Mouse (Mus musculus): Measurements from ENCODE around the gene Hrh1.

The Hrh1 gene

DNA sequence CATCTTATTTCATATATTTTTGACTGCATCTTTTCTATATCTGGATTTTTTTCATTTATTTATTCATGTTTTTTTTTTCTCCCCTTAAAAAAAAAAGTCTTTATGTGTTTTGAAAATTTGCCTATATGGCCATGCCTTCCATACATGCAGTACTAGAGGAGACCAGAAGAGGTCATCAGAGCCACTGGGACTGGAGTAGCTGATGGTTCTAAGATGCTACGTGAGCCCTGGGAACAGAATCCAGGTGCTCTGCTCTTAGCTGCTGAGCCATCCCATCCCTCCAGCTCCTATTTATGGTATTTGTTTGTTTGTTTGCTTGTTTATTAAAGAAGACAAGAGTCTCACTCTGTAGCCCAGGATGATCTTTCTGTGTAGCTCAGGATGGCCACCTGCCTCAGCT, 8.9 kb downstream of the Hrh1 start:
- no peak for DNase-seq (ENCODE audit: low spot score in 2 of 2)

DNA sequence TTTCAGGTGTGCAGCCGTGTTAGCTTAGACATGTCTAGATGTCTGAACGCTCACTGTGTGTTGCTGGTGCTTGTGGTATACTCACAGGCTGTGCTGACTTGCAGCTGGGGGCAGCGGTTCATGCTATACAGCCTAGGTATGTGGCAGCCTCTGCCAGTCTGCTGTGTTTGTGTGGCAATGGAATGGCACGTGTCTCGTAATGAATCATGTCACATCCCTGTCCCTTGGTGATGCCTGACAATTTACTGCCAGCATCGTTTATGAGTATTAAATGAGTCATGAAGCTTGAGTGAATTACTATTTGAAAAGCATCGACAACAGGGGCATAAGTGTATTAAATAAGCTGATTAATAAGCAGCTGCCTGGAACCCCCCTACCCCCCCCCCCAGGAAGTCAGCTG, 9.3 kb downstream of the Hrh1 start:
- no peak for DNase-seq (ENCODE audit: low spot score in 2 of 2)

DNA sequence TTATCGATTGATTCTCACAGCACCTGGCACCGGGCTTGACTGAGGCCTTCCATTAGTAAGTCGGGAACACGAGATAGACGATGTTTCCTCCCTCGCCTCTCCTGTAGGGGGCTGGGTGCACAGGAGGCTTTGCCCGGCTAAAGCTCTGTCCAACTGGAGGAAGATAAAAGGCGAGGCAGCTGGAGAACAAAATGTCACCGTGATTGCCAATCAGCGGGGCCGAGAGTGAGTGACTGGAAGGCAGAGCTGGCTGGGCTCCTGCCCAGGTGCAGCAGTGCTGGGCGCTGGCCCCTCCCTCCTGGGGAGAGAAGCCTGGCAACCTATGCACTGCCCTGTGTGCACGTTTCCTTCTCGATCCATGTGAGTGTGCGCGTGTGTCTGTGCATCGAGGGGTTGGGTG, 10.5 kb downstream of the Hrh1 start:
- no peak for DNase-seq (ENCODE audit: low spot score in 2 of 2)

DNA sequence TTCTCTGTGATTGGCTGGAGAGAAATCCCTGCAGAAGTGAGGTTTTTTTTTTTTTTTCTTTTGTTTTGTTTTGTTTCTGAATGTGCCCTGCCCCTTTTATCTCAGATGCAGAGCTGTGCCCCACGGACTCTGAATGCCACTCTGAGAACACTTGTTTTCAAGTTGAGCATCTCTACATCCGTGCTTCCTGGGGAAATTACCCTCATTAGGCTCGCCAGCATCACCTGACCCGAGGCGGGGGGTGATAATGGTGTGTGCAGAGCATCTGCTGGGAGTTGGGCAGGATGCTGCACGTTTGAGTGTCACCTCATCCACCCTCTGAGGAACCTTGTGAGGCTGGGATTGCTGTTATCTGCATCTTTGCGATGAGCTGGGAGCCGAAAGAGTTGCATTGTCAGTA, 14.2 kb downstream of the Hrh1 start:
- no peak for DNase-seq (ENCODE audit: low spot score in 2 of 2)

DNA sequence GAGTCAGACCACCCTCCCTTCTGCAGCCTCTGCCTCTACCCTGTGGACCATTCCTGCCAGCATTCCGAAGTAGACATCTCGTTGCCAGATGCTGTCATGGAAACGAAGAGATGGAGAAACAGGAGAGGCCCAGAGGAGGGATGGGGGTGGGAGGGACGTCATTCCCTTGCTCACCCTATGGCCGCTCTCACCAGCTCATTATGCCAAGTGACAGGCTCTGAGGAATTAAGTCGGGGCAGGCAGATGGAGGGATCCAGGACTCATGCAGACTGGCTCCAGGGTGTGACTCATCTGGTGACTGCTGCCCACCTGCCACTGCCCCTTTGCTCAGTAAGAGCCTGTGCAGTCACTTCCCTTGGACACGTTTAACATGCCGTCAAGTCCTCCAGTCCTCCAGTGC, 16.8 kb downstream of the Hrh1 start:
- no peak for DNase-seq (ENCODE audit: low spot score in 2 of 2)

DNA sequence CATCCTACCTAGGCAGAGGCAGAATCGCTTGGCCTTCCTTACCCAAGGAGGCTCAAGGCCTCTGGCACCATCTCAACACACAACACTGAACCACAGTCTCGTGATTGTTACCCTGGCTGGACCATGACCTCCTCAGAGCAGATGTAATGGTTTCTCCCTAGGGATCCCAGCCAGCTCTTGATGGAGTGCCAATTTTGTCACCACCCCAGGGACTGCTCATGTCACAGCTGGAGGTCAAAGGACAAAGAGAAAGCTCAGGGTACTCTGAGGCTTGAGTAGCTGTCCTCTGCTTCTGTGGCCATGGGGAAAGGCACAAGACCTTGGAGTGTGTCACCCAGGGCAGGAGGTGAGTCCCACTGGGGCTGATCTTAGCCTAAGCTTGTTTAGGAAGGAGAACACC, 20.3 kb downstream of the Hrh1 start:
- no peak for DNase-seq (ENCODE audit: low spot score in 2 of 2)

DNA sequence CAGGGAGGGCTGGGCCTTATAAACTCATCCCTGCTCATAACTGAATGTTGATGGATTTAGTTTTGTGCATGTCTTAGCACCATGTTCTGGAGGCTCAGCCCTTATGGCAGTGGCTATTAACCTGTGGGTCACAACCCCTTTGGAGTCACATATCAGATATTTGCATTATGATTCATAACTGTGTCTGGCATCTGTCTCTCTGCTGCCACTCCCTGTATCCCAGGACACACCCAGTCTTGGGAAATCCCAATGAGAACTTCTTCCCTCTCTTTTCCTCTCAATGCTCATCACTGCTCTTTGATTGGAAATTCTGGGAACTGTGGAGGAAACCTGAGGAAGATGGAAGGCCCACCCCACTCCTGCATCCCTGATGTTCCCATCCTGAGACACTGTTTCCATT, 23.3 kb downstream of the Hrh1 start:
- no peak for DNase-seq (ENCODE audit: low spot score in 2 of 2)

DNA sequence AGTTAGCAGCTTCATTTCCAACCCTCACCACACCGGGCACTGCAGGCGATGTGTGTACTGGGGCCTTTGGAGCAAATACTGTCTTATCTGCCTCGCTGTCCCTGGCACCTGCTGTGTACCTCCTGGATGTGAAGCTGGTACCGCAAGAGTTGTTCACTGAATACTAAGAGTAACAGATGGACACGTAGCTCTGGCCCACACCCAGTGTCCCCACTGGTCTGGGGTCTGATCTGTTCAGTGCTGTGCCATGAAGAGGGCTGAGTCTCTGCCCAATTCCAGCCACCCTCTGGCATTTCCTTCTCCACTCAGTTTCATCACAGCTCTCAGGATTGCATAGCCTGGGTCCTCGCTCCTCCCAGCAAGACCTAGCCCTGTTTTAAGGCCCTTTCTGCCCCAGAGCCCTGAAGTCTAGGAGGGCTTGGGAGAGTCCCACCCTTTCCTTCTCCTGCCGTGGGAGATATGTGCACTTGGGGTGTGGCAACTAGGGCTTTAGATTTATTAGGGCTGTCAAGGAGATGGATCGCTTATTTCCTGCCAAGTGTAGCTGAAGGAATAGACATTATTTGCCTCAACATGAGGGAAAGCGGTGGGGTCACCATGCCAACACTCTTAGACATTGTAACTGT, 25.4 kb downstream of the Hrh1 start:
- DNase-seq (ENCODE audit: low spot score in 2 of 2), result no peak

DNA sequence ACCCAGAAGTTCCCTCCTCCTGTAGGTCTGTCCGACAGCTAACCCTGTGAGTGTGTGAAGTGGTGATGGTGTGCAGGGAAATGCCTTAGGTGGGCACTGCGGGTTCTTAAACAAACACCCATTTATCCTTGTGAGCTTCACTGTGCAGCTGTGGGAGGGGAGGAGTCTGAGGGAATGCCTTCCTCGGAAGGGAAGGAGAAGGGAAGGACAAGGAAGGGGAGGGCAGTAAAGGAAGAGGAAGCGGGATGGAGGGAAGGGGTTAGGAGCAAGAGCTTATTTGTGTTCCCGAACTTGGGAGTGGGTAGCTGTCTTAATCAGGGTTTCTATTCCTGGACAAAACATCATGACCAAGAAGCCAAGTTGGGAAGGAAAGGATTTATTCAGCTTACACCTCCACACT, 27.6 kb downstream of the Hrh1 start:
- no peak for DNase-seq (ENCODE audit: low spot score in 2 of 2)

DNA sequence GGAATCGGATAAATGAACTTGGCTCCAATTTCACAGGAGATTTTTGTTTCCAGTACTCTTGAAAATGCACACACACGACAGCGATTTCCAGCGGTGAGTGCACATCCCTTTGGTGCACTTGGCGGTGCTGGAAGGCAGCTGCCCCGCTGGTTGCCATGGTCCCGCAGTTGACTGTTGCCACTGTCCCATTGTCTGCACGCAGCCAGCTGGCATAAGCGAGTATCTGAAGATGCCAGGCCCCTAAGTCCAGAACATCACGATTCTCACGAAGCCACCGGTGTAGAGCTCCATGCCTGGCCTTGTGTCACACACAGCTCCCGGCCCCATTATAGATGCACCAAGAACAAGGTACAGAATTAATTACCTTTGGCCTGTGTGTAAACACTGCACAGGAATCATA, 29.9 kb downstream of the Hrh1 start:
- DNase-seq (ENCODE audit: low spot score in 2 of 2), result no peak

DNA sequence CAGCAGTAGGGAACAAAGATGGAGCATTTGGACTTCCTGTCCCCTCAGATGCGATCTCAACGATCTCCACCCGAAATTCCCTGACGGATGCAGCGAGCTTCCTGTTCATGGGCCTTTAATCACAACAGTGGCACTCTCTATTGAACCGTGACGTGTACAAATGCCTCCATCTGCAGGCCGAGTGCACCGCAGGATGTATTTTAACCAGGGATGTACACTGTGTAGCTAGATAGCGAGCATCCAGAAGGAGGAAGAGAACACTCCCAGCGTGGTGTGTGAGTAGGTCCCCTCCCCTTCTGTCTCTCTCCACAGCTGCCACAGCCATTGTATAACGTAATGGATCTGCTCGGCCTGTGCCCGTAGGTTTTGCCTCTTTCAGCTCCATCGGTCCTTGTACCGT, 31.1 kb downstream of the Hrh1 start:
- DNase-seq (ENCODE audit: low spot score in 2 of 2), result no peak

DNA sequence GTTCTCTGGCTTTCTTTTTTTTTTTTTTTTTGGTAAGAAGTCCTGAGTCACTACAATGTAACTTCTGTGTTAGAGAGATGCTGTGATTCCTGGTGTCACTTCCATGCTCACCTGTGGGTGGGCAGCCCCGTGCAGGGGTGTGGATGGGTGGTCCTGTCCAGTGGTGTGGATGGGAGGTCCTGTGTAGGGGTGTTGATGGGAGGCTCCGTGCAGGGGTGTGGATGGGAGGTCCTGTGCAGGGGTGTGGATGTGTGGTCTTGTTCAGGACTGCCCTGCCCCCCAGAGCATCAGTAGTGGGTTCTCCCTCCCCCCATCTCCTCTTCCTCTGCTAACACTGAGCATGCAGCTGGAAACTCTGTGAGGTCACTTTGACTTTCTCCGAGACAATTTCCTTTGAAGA, 34.9 kb downstream of the Hrh1 start:
- DNase-seq (ENCODE audit: low spot score in 2 of 2), result no peak

DNA sequence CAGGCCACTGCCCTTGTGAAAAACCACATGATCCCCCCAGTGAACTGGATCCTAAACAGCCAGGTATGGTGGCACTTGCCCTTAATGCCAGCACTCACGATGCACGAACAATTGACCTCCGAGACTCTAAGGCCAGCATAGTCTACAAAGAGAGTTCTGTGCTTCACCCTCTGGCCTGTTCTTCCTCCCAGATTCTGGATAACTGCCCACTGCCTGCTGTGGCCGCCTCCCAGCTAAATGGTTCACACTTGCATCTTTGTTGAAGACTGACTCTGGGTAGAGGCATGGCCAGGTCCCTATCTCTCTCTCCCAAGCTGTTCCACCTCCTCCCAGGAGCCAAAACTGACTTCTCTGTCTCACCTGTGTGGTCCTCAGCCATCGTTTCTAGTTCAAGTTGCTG, 36.8 kb downstream of the Hrh1 start:
- DNase-seq (ENCODE audit: low spot score in 2 of 2), result no peak

DNA sequence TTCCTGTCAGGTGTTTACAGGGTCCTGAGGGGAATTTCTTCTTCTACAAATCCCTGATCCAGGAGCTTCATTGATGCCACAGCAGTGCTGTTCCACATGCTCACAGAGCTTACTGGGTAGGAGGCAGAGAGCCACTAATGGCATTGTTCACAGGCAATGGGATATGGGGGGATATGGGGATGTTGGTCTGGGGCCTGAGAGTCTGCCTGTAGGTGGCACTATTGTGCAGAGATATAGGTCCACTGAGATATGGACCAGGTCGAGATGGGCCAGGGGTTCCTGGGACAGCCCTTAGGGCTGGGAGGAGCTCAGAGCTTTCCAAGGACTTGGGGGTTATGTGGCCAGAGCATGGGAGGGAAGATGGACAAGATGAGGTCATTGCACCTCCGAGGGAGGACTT, 42.6 kb downstream of the Hrh1 start:
- no peak for DNase-seq (ENCODE audit: low spot score in 2 of 2)

DNA sequence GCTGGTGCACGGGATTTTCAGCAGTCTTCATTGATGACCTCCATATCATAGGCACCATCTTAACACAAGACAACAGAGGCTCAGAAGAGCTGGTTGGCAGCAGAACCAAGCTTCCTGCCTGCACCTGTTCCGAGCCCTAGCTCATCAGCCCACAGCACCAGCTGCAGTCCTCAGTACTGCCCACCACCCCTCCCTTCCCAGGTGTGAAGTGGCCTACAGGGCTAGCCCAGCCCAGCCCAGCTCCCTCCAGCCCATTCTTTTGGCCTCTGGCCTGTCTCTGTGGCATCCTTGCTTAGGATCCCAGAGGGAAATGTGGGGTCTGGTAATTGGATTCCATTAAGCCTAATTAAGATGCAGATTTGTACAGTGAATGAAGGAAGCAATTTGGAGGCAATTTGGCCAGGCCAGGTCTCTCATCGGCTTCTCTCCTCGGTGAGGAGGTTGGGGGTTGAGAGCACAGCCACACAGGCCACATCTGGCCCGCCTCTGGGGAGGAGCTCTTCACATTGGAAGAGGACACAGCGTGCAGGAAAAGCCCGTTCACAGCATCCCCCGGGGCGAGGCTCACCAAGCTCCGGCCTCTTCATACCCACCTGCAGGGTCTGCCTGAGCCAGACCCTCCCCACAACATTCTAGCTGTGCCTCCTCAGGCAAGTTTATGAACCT, 43.2 kb downstream of the Hrh1 start:
- no peak for DNase-seq (ENCODE audit: low spot score in 2 of 2)

DNA sequence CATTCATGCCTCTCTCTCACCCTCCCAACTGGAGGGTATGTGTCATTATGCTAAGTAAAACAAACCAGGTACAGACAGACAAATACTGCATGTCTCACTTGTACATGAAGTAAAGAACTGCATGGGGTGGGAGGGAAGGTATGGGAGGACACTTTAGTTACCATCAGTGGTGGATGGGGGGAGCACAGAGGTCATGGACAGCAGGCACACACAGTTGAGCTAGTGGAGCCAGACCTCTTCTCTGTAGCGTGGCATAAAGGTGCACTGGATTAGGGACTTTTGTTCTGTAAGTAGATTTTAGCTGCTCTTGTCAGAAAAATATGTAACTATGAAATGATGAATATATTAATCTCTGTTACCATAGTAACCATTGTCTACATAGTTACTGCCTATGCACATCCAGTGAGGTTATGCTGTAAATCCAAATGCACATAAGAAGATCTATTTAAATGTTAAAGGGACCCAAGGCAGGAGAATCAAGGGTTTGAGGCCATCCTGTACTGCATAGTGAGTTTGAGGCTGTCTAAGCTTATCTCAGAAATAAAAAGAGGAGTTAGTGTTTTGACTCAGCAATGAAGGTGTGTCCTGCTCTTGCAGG, 46.6 kb downstream of the Hrh1 start:
- no peak for DNase-seq (ENCODE audit: low spot score in 2 of 2)

DNA sequence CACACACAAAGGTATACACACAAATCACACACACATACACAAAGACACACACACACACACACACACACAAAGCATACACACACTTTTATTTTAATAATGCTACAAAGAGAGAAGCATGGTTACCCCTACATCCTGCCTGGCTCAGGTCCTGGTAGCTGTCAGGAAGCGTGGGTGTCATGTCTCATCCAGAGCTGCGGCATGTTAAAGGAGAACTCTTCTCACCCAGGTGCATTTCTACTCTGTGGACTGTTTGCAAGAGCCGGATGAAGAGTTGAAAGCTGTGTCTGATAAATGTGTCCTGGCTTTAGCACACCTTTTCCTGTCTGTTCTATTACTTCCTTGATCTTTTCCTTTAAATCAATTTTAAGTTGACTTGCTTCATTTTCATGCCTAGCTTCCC, 47.2 kb downstream of the Hrh1 start:
- no peak for DNase-seq (ENCODE audit: low spot score in 2 of 2)

DNA sequence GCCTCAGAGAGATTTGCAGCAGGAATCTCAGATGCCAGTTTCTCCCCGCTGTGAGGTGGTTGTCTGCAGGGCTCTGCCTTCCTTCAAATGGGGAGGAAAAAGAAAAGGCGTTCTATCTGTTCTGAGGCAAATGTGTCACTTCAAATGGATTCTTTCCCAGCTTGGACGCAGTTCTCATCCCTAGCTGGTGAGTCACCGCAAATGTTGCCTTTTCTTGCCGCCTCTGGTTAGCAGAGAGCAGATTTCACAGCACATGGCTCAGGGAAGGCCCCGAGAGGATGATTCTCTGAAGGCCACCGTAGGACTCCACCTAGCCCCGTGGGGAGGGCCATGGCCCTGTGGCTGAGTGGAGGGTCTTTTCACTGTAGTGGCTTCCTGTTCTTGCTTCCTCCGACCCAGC, 51.2 kb downstream of the Hrh1 start:
- DNase-seq (ENCODE audit: low spot score in 2 of 2), result no peak

DNA sequence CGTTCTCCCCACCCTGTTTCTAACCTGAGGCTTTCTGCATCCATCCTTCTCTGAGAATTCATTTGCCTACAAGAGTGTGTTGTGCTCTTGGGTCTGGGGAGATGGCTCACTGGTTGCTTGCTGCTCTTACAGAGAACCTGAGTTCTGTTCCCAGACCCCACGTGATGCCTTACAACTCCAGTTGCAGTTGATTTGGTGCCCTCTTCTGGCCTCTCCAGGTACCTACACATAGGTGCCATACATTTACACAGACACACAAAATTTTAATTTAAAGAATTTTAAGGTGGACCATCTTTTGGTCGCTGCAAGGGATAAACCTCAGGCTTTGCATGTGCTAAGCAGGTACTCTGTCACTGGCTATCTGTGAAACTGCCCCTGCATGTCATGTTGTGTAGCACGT, 57.5 kb downstream of the Hrh1 start:
- DNase-seq (ENCODE audit: low spot score in 2 of 2), result no peak

DNA sequence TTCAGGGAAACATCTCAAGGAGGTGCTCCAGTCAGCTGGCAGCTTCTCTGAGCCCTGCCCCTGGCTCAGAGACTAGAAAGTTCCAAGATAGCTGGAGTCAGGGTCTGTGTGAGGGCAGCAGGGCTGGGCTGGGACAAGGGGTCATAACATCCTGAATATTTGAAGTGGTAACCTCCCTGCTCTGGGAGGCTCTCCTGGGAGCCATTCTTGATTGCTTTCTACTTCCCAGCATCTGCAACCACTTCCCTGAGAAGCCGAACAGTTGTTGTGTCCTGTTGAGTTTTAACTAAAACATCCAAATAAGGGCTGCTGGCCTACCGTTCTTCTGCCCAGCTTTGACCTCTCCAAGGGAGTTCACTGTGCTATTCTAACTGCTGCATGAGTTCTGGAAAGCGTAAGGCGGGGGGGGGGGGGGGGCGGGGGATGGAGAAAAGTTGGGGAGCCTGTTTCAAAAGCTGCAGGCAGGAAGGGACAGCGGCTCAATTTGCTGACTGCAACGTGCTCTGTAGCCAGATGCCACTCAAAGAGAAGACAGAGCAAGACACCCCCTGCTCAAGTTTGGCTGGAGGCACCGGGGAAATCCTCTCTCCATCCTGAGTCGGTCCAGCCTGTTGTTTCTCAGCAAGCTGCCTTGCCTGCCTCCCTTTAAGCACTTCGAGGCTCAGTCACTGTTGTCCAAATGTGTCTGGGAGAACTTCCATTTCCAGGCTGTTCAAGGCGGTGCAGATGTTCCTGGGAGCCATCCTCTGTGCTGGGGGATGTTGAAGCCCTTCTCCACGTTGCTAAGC, 58.7 kb downstream of the Hrh1 start:
- no peak for DNase-seq (ENCODE audit: low spot score in 2 of 2)

DNA sequence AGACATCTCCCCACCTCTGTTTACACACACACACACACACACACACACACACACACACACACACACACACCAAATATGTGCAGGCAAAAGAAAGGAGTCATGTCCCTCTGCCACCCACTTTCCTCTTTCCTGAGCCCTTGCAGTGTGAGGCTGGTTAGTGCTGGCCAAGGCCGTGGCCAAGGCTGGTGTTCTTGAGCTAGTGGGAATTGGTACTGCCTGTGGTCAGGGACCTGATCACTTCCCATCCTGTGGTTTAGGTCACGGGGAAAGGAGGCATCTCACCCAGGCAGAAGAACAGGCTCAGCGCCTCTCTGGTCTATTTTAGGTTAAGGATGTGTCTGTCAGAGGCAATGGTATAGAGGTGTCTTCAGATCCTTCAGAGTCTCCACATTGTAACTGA, 59.6 kb downstream of the Hrh1 start:
- no peak for DNase-seq (ENCODE audit: low spot score in 2 of 2)

DNA sequence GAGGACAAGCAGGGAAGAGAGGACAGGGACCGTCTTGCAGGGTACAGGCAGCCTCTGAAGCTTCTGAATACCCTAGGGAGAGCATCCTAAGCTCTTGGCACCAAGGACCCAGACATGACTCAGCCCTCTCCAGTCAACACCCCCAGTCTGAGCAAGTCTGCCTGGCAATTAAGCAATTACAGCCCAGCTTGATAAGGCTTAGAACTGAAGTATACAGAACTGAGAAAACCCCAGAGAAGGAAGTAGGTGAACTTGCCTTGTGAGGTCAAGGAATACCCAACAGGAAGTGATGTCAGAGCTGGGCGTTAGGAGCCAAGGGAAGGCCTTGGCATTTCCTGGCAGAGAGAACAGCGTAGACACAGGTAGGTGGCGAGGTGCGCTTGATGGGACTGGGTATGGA, 60.5 kb downstream of the Hrh1 start:
- no peak for DNase-seq (ENCODE audit: low spot score in 2 of 2)

DNA sequence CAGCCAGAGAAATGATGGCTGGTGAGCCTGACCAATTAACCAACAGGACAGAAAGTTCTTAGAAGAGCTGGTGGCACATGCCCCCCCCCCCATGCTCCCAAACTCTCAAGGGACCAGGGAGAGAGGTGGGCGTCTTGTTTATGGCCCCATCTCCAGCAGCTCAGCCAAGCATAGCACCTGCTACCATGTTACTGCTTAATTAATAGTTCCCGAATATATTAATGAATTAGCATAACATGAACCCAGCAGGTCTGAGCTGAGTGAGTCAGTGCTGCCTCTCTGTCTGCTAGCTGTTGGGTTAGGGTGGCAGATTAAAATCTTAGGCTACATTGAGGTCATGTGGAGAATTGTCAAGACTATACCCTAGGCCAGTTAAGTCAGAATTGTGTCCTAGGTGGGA, 62.2 kb downstream of the Hrh1 start:
- DNase-seq (ENCODE audit: low spot score in 2 of 2), result no peak

Data from natural killer cell, adult 2 months (primary cell).